Mouse (Mus musculus): ENCODE data around the gene Ralgps1.

DNA sequence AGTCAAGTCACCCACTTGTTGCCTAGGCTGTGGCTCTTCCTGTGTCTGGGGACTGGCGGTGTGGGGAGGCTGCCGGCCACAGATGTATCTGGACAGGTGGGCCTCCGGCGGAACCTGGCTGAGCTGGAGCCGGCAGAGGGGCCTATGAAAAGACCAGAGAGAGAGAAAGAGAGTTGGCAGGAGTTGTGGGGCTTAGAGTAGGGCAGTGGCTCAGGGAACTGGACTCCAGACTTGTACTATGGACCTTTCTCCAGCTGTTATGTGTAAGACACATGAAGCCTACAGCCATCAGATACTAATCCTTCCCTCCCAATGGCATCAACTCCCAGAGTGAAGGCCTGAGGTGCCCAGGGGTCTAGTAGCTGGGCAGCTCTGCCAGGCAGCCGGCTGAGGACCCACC, 212.4 kb downstream of the Ralgps1 start:
- TF ChIP-seq CTCF (IDR thresholded peaks at IDR 0.05; ENCODE audit: extremely low read depth, insufficient read length, insufficient replicate concordance, low read depth, low read length) (no peak), POLR2A (IDR thresholded peaks at IDR 0.05; ENCODE audit: low read depth, low read length) (no peak)
